Mouse (Mus musculus) inflammation-experienced regulatory T-cells, adult 6 months (primary cell): ENCODE measurements around the gene Gm3336. TPM values are rescaled to one million over a fixed set of nuclear protein-coding genes. Genes with fewer than 3 reads are reported as not detected.

Experiments
- ATAC-seq: one replicate; pipeline ENCODE4 v1.8.0; 2017
- polyA plus RNA-seq, 3 experiments: library from polyadenylated mRNA; unstranded; fragments of 100-300 nt; shearing (Covaris generic); gene quantifications; one replicate each; pipeline ENCODE4 v1.2.1; 2017

Gm3336 gene
- polyA plus RNA-seq, 3 experiments from 2014 or later = 0.55 TPM; not detected in 2

- no peak for ATAC-seq
Observed at GRCm38 (mm10) chr8:70719796-70720270, 1.5 kb downstream of the Gm3336 start.

- no peak for ATAC-seq
Observed at GRCm38 (mm10) chr8:70720739-70721138, 2.4 kb downstream of the Gm3336 start.

GRCm38 (mm10) chr8:70721601-70722000 is 3.3 kb downstream of the Gm3336 start:
- no peak for ATAC-seq

GRCm38 (mm10) chr8:70723486-70724210 is 5.3 kb downstream of the Gm3336 start, which contains the start of gene Pde4c:
Gene Pde4c, plus strand, starts transcription at chr8:70723720.
- no peak for ATAC-seq

- no peak for ATAC-seq
Observed at GRCm38 (mm10) chr8:70724216-70724615, 5.9 kb downstream of the Gm3336 start.

- no peak for ATAC-seq
Observed at GRCm38 (mm10) chr8:70725792-70726447, 7.6 kb downstream of the Gm3336 start.

GRCm38 (mm10) chr8:70726721-70727120 is 8.4 kb downstream of the Gm3336 start:
- no peak for ATAC-seq

- ATAC-seq = peak; percentile 77
Observed at GRCm38 (mm10) chr8:70729808-70730475, 11.6 kb downstream of the Gm3336 start.

GRCm38 (mm10) chr8:70730956-70731355 is 12.6 kb downstream of the Gm3336 start:
- ATAC-seq = no peak

- ATAC-seq = no peak
Observed at GRCm38 (mm10) chr8:70737705-70738104, 19.4 kb downstream of the Gm3336 start.

- ATAC-seq = no peak
Observed at GRCm38 (mm10) chr8:70738211-70738610, 19.9 kb downstream of the Gm3336 start.

GRCm38 (mm10) chr8:70741661-70742060 is 23.3 kb downstream of the Gm3336 start:
- no peak for ATAC-seq

- ATAC-seq = no peak
Observed at GRCm38 (mm10) chr8:70742176-70742575, 23.8 kb downstream of the Gm3336 start.

GRCm38 (mm10) chr8:70742981-70743655 is 24.8 kb downstream of the Gm3336 start:
- ATAC-seq = peak; percentile 35

GRCm38 (mm10) chr8:70743656-70744590 is 25.6 kb downstream of the Gm3336 start:
- peak; percentile 65 for ATAC-seq

GRCm38 (mm10) chr8:70744806-70745205 is 26.5 kb downstream of the Gm3336 start:
- ATAC-seq = peak; percentile 57

GRCm38 (mm10) chr8:70745691-70746220 is 27.4 kb downstream of the Gm3336 start:
- no peak for ATAC-seq

- no peak for ATAC-seq
Observed at GRCm38 (mm10) chr8:70746676-70747075, 28.3 kb downstream of the Gm3336 start.

GRCm38 (mm10) chr8:70747211-70747890 is 29.0 kb downstream of the Gm3336 start:
- ATAC-seq = no peak

- ATAC-seq = no peak
Observed at GRCm38 (mm10) chr8:70748246-70749096, 30.1 kb downstream of the Gm3336 start.
